ENCODE assay signal across 8 mouse cellular contexts in genomic region chr14:118132642-118132977, GRCm38 (mm10). TPM values are rescaled to one million over a fixed set of nuclear protein-coding genes. Genes with fewer than 3 reads are reported as not detected.
DNase-seq lines count a peak whose midpoint lies in the region; ATAC-seq and TF ChIP-seq lines count a peak whose summit lies in the region.

Gene Tgds, minus strand, starts transcription at chr14:118132755.

- DNase-seq in Patski (ENCODE audit: low read depth, low spot score), result peak; percentile 91
- DNase-seq in cerebellum, postnatal 14 days, result peak; percentile 99
- peak; percentile 97 to 98 for DNase-seq in frontal cortex, postnatal 14 days (ENCODE audit: low spot score in 2 of 2)
- DNase-seq in layer of hippocampus, postnatal 25 days (ENCODE audit: extremely low spot score in 1 of 2, low spot score in 1 of 2), result peak; percentile 93 to 98
- peak; percentile 99 for DNase-seq in lung, postnatal 25 days (ENCODE audit: low spot score)
- DNase-seq in retina, embryonic 14.5 days (ENCODE audit: low spot score), result peak; percentile 100
- DNase-seq in thymus, postnatal 4 days, result peak; percentile 99

- in situ Hi-C loops in Patski (cut with MboI; ENCODE audit: low pct_unique_long_range_greater_than_20kb), result loop anchor here (10.0 kb wide), 1 partner anchor 128 kb away; no protein-coding TSS in a partner anchor

- H3K9me3 ChIP-seq in hindbrain, embryonic 13.5 days, result no peaks in the 10 kb centered on the region

- peaks cover 24% of the 10 kb centered on the region for H3K4me1 ChIP-seq in hindbrain, embryonic 13.5 days (replicated peaks)

- peak within 1 kb of the TSS; percentile 70 for H3K27ac ChIP-seq in hindbrain, embryonic 13.5 days

- peak within 1 kb of the TSS; percentile 88 for H3K4me2 ChIP-seq in hindbrain, embryonic 13.5 days

- POLR2A ChIA-PET in Patski (lab: Charles Lee), result no interaction called here

- no peaks in the 10 kb centered on the region for H3K27me3 ChIP-seq in Patski
- H3K27me3 ChIP-seq in hindbrain, embryonic 13.5 days, result peaks cover 7% of the 10 kb centered on the region; the same call in 1 of the 2 replicates

- peak within 1 kb of the TSS; percentile 75 for H3K4me3 ChIP-seq in hindbrain, embryonic 13.5 days

- under 1% methylated on average over 28 of the region's 28 CpGs for WGBS in hindbrain, embryonic 13.5 days

- ATAC-seq in Patski, result peak; percentile 46
- peak; percentile 83 for ATAC-seq in hindbrain, embryonic 13.5 days (ENCODE audit: low FRiP score)

- H3K9ac ChIP-seq in hindbrain, embryonic 13.5 days, result peak within 1 kb of the TSS; percentile 88

- CTCF ChIA-PET in Patski (lab: Charles Lee), result interaction anchor here (1.8 kb wide), 1 partner anchor 17 kb away, joined by 4 read pairs; no protein-coding TSS in a partner anchor

- peaks cover 10% of the 10 kb centered on the region for H3K36me3 ChIP-seq in hindbrain, embryonic 13.5 days

- no peak for TF ChIP-seq CTCF in Patski (IDR thresholded peaks at IDR 0.05)

RNA-seq across cellular contexts. Expression of gene Tgds, which starts in this region (rescaled TPM):
- polyA plus RNA-seq in Patski (2021), result 22.7 TPM
- 19.6 and 21.3 TPM in 2 replicates for polyA plus RNA-seq in hindbrain, embryonic 13.5 days (2015; fragmentation: Nextera tagmentation; extraction: Ambion mirVana)
- total RNA-seq in layer of hippocampus, postnatal 25 days (2021), result 1 to 10 TPM; 8.3 to 8.4 TPM

Comparison
In these comparisons a context has a peak if more than half of its experiments do, and no peak if none do; other contexts are left out.
1. Peak in every context shown above with its lines: DNase-seq, ATAC-seq, H3K4me3 ChIP-seq and H3K27ac ChIP-seq.